Mouse (Mus musculus) adrenal gland, adult (tissue): ENCODE measurements around the gene Sspo.
"Not testable (repeated sequence)": the region's sequence is repeated elsewhere in the genome, so short reads cannot be mapped to it uniquely, and the experiment has no call there.

Experiments used
- DNase-seq, 2 experiments: peaks; one replicate each; pipeline ENCODE4 v3.0.0; 2022 to 2023; ENCODE audit warnings: low spot score in 1 of 2; ENCODE audit not compliant: inconsistent age in 2 of 2

The Sspo gene

DNA sequence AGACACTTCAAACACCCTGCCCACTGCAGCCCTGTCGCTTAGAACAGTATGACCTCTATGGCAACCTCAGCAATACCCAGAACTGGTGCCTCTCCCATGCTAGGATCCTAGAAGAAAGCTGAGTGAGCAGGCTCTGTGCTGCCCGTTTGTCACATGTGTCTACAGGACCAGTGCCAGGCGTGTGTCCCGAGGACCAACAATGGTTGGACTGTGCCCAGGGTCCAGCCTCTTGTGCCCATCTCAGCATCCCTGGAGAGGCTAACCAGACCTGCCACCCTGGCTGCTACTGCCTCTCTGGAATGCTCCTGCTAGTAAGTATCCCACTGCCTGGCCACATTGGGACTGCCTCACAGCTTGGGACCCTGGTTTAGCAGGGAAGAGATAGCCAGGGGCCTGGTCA lies 30.4 kb downstream of the Sspo start:
- no peak for DNase-seq

- peak; percentile 24 to 41 for DNase-seq
Measured at GRCm38 (mm10) chr6:48482501-48482900, 34.5 kb downstream of the Sspo start.

- DNase-seq, result peak in 1 of 2 experiments; percentile 59
Measured at GRCm38 (mm10) chr6:48487747-48488725, 40.0 kb downstream of the Sspo start.

DNA sequence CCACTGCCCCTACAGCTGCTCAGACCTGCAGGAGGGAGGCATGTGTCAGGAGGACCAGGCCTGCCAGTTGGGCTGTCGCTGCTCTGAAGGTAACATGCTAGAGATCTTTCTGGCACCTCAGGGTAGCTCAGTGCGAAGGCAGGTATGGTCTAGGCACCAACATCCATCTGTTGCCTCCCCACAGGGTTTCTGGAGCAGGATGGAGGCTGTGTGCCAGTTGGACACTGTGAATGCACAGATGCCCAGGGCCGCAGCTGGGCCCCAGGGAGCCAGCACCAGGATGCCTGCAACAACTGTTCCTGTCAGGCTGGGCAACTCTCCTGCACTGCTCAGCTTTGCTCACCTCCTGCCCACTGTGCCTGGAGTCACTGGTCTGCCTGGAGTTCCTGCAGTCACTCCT lies 41.7 kb downstream of the Sspo start:
- DNase-seq, result no peak

GRCm38 (mm10) chr6:48491361-48491760 lies 43.3 kb downstream of the Sspo start:
- no peak for DNase-seq

DNA sequence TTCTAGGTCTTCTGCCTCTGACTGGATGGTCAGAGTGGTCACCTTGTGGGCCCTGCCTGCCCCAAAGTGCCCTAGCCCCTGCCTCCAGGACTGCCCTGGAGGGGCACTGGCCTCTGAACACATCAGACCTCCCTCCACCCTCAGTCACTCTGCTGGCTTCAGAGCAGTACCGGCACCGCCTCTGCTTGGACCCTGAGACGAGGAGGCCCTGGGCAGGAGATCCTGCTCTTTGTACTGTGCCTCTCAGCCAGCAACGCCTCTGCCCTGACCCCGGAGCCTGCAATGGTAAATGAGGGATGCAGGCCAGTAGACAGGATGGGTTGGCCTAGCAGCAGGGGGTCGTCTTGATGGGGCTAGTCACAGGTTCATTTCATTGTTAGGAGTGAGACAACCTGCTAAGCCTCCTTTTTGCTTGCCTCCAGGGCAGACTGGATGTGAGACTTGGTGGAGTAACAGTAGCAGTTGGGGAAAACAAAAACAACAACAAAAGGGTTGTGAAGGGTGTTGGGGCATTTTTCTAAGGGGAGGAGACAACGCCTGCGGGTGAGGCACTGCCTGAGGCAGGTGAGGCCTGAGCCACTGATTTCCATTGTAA lies 45.2 kb downstream of the Sspo start:
- DNase-seq, result no peak

- DNase-seq, result no peak
Measured at GRCm38 (mm10) chr6:48497521-48497920, 49.5 kb downstream of the Sspo start.

GRCm38 (mm10) chr6:48503847-48504240 lies 55.8 kb downstream of the Sspo start:
- DNase-seq, result no peak

DNA sequence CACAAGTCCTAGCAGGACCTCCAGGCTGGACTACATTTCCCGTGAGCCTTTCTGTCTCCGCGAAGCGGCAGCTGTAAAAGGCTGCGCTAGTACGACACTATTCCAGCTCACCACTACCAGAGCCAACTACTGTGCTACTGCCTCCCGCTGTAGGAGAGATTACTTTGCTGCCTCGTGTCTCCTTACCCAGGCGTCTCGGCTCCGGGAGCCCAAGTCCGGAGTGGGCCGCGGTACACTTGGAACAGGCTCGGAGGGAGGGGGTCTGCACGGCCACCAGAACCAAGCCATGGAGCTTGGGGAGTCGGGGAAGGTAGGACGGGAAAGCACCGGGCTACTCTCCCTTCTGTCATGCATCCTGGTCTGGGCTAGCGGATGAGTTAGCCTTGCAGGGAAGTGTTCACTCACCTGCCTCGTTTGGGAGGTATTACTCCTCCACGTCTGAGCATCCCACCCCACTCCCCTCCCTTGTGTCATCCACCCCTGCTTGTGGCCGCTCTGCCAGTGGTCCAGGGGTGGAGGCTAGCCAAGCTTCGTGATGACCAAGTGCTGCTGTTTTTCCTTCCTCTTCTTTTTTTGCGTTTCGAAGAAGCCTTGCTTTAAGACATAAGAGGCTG lies 56.3 kb downstream of the Sspo start:
- DNase-seq, result peak; percentile 85 to 96

DNA sequence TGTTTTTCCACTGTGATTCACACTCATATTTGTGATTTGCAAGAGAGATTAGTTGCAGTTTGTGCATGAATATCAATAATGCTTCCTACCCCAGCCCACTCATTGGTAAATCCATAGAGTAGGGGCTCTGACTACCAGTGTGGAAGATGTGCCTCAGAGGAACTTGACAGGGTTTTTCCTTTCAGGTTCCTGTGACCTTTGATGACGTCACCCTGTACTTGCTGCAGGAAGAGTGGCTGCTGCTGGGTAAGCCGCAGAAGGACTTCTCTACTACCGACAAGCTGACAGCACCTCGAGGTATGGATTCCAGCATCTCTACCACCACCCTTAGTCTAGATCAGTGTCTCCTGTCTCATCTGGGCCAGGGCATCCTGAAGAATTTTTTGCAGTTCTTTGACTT lies 60.1 kb downstream of the Sspo start:
- peak in 1 of 2 experiments; percentile 61 for DNase-seq

DNA sequence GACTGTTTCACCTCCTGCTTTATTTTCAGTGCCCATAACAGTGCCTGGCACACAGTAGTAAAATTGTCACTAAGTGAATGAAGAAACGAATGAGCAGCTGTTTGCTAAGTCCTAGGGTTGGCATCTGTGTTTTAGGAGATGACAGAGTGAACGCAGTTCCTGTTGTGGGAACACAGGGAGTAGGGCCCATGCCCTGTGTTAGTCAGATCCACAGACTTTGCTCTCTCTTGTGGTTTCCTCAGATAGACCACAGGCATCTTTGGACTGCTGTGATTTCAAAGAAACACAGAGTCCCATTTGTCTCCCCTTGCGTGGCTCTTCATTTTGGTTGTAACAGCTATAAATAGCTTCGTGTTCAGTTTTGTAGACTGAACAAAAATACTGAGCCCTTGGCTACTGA lies 62.4 kb downstream of the Sspo start:
- no peak for DNase-seq

DNA sequence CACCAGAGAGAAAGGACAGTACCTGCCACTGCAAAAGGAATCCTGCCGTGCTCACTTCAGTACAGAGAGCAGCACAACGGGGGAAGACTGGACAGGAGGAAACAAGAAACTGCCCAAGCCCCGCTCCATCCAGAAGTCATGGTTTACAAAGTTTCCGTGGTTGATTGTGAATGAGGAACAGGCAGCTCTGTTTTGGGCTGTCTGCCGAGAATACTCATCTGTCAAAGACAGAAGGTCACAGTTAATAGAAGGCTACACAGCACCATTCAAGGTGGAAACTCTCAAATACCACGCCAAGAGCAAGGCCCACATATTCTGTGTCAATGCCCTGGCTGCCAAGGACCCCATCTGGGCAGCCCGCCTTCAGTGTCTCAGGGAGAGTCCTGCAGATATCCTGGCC lies 63.8 kb downstream of the Sspo start:
- peak; percentile 41 to 81 for DNase-seq

- not testable (repeated sequence) for DNase-seq
Measured at GRCm38 (mm10) chr6:48524882-48525281, 76.9 kb downstream of the Sspo start.

DNA sequence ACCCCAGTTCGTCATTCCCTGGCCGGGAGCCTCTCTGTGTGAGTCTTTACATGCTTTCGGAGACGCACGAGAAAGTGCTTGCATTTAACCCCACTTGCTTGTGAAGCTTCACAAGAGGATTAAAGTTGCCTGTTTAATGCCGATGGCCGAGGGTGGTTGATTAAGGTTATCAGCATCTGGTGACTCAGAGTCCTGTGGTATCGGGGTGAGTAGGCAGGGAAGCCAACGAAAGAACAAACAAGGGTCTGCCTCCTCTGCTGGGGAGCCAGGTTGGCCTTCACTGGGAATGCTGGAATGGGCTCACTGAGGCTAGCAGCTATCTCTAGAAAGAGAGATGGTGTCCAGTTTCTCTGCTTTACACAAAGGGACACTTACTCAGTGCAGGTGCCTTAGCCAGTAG lies 79.9 kb downstream of the Sspo start:
- DNase-seq, result peak in 1 of 2 experiments; percentile 24

DNA sequence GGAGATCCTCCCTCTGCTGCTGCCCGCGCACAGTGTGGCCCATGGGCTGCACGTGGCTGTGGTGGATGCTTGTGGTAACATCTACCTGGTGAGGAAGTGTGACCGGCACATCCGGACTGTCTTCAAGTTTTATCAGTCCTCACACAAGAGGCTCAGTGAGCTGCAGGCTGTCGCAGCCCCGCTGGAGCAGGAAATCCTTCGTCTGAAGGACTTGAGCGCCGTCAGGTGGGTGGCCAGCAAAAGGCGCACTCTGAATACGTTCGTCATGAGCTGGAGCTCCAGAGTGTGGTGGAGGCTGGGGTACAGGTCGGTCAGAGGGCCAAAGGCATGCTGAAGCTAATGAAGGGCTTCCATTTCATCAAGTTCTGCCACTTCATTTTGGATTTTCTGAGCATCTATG lies 81.2 kb downstream of the Sspo start:
- DNase-seq, result no peak

GRCm38 (mm10) chr6:48529871-48530440 lies 81.9 kb downstream of the Sspo start:
- DNase-seq, result peak in 1 of 2 experiments; percentile 35

GRCm38 (mm10) chr6:48530862-48531261 lies 82.8 kb downstream of the Sspo start:
- no peak for DNase-seq

DNA sequence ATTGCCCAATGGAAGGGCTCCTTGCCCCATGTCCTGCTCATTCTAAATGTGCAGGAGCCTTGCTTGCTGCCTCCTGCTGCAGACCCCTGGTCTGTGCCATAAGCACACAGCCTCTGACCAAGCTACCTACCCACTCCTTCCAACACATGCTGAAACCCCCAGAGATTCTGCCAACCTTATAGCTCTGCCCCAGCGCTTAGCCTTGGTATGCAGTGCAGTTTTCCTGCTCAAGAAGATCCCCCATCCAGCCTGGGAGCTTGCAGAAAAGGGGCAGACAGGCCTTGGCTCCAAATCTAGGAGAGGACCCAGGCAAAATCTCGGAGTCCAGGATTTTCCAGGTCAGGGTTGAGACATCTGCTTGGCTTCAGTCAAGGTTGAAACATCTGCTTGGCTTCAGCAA lies 85.4 kb downstream of the Sspo start:
- peak in 1 of 2 experiments; percentile 64 for DNase-seq

DNA sequence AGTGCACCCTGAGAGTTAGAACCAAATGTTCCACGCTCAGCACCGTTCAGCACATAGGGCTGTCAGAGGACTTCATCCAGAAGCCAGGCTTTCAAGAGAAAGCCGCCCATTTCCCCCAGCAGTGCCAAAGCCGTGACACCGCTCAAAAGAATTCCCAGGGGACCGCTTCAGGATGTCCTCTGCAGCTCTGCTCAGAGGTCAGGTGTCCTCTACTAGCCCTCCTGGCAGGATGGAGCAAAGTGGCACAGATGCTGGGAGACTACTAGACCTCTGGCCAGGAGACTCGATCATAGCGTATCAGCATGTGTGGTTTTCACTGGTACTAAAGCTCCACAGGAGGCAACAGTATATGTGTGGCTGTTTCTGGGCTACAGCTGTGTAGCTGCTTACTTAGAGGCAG lies 86.9 kb downstream of the Sspo start:
- peak in 1 of 2 experiments; percentile 41 for DNase-seq

DNA sequence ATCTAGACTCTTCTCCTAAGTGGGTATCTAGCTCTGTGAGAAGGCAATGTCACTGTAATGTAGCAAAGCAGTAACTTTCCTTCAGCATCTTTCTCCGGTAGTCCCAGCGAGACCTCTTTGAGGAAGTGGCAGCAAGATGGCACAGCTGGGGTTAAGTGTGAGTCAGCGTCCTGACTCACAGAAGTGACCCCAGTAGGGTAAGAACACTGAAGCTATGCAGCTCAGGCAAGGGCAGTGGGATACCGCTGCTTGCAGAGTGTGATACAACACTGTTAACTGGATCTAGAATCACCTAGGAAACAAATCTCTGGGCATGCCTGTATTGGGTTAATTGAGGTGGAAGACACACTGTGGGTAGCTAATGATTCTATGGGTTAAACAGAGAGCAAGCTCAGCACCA lies 88.1 kb downstream of the Sspo start:
- DNase-seq, result peak in 1 of 2 experiments; percentile 30
